Mouse (Mus musculus) left cerebral cortex, postnatal 4 days (tissue): ENCODE data around the gene Zfp2. TPM values are rescaled to one million over a fixed set of nuclear protein-coding genes. Genes with fewer than 3 reads are reported as not detected.

Experiments used
- DNase-seq: peaks from one replicate; pipeline ENCODE4 v3.0.0-alpha.2; 2022
- intact Hi-C: fragments of 180-260 bp; cut with DNase I; formaldehyde crosslinking; loops from one replicate; pipeline ENCODE4 v1.15.1; 2025
- total RNA-seq, 2 experiments: library from RNA; stranded (reverse); gene quantifications; 2 replicates each; pipeline ENCODE4 v1.2.3; 2021

Gene Zfp2
- total RNA-seq, 2 experiments from 2014 or later: 33.7 to 39.2 TPM

DNA sequence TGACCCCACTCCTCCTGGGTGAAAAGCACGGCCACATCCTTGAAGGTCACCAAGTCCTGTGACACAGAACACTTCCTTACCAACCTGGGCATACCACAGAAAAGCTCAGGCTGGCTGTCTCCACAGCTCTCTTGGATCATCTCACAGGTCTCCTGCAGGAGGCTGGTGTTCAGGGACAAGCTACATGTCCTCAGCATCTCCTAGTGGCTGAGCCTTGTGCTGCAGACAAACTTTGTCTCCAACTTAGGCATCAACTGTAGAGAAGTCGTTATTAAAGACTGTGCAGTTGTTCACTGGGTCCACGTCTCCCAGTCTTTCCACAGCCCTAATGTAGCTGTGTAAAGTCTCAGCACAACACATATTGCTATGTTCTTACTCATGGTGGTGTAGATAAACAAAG is 32.2 kb downstream of the Zfp2 start:
- intact Hi-C loops: no loop called here

DNA sequence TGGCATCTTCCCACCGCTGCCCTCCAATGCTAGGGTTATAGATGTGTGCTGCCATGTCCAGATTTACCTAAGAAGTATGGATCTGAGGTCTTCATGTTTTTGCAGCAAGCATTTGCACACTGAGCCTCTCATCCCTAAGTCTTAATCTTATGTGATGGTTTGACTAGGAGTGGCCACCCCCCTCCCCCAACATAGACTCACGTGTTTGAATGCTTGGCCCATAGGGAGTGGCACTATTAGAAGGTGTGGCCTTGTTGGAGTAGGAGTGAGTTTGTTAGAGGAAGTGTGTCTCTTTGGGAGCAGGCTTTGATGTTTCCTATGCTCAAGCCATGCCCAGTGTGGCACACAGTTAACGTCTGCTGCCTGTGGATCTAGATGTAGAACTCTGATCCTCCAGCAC is 37.3 kb downstream of the Zfp2 start:
- no peak for DNase-seq
- intact Hi-C loops: no loop called here

More for the DNA sequence above, 32.2 kb downstream of the Zfp2 start:
- DNase-seq: no peak

GRCm38 (mm10) chr11:50850989-50851601 is 64.9 kb downstream of the Zfp2 start:
- DNase-seq: no peak
- intact Hi-C loops: no loop called here

GRCm38 (mm10) chr11:50850177-50850735 is 65.7 kb downstream of the Zfp2 start, which contains the start of gene Grm6:
Gene Grm6, plus strand, starts transcription at chr11:50850685.
- intact Hi-C loops: no loop called here

DNA sequence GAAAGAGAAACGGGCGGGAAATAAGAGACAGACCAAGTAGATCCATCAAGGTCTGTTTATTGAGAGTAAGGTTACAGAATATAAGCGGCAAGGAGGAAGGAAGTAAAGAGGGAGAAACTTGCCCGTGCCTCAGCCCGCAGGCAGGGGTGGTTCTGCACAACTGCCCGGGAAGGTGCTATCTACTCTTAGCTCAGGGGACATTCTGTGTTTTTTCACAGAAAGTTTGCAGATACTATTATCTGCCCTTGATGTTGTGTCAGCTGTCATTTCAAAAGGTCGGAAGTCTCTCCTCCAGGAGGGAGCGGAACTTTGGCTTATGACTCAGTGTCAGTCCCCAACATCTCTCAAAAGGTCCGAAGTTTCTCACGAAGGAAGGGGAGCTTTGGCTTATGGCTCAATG is 66.7 kb downstream of the Zfp2 start:
- DNase-seq: no peak
- intact Hi-C loops: no loop called here

More at GRCm38 (mm10) chr11:50850177-50850735, 65.7 kb downstream of the Zfp2 start, which contains the start of gene Grm6:
- DNase-seq: no peak

Other genes with a start within 250 kb of the Zfp2 start
- 10 to 100 TPM; 88.7 to 90.6 TPM for gene Zfp354c, start 88.4 kb downstream of the Zfp2 start, total RNA-seq
- gene Zfp879, start 74.6 kb downstream of the Zfp2 start, total RNA-seq: 1 to 10 TPM; 4.1 to 4.4 TPM
- gene Grm6, start 65.5 kb downstream of the Zfp2 start, total RNA-seq: not detected
- gene Zfp454, start 28.5 kb downstream of the Zfp2 start, total RNA-seq: 1 to 10 TPM; 6.9 to 8.4 TPM
- gene Zfp354b, start 15.5 kb upstream of the Zfp2 start, total RNA-seq: 1 to 10 TPM; 6.1 to 7.6 TPM
- not detected for gene 4933414I15Rik, start 27.6 kb upstream of the Zfp2 start, total RNA-seq
- gene Prop1, start 37.6 kb upstream of the Zfp2 start, total RNA-seq: not detected
- gene Olfr1378, start 50.4 kb upstream of the Zfp2 start, total RNA-seq: not detected
- not detected for gene Olfr1377, start 65.8 kb upstream of the Zfp2 start, total RNA-seq
- gene Olfr51, start 87.4 kb upstream of the Zfp2 start, total RNA-seq: not detected
- not detected for gene Olfr54, start 98.1 kb upstream of the Zfp2 start, total RNA-seq
- gene Olfr1375, start 131.9 kb upstream of the Zfp2 start, total RNA-seq: not detected
- 10 to 100 TPM; 11.1 to 11.2 TPM for gene Zfp354a, start 143.1 kb upstream of the Zfp2 start, total RNA-seq